Mouse (Mus musculus): ENCODE data around the gene Kcnj9.
A peak's percentile ranks its signal among the peaks of the same experiment; 100 is the strongest.

Kcnj9 gene

DNA sequence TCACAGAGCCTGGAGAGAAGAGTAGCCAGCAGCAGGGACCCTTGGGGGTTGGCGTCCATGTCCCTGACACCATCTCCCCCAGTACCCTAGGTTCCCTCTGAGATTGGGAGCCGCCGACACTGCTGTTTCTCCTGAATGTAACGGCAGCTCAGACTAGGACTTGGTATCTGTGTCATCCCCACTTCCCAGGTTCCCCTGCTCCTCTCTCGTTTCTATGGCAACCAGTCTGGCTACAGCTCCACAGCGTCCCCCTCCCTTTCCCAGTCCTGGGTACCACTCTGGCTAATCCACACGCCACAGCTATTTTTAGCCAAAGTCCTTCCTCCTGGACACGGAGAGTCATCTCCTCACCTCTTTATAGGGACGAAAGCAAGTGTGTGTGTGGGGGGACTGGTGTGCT, at the start of gene Kcnj9:
Gene Kcnj9 (minus strand): TSS at position 188 of the 400 bp plus-strand sequence.
- peak; percentile 99 for DNase-seq (ENCODE audit: low read depth, low spot score)

DNA sequence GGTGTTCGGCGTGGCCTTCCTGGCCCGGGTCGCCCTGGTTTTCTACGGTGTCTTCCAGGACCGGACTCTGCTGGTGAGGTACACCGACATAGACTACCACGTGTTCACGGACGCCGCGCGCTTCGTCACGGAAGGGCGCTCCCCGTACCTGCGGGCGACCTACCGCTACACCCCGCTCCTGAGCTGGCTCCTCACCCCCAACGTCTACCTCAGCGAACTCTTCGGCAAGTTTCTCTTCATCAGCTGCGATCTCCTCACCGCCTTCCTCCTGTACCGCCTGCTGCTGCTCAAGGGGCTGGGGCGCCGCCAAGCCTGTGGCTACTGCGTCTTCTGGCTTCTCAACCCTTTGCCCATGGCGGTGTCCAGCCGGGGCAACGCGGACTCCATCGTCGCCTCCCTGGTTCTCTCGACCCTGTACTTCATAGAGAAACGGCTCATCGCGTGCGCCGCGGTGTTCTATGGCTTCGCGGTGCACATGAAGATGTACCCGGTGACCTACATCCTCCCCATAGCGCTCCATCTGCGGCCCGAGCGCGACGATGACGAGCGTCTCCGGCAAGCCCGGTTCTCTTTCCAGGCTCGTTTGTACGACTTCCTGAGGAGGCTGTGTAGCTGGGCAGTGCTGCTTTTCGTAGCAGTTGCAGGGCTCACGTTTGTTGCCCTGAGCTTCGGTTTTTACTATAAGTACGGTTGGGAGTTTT, 47.8 kb upstream of the Kcnj9 start:
- DNase-seq (ENCODE audit: low read depth, low spot score): peak; percentile 46

DNA sequence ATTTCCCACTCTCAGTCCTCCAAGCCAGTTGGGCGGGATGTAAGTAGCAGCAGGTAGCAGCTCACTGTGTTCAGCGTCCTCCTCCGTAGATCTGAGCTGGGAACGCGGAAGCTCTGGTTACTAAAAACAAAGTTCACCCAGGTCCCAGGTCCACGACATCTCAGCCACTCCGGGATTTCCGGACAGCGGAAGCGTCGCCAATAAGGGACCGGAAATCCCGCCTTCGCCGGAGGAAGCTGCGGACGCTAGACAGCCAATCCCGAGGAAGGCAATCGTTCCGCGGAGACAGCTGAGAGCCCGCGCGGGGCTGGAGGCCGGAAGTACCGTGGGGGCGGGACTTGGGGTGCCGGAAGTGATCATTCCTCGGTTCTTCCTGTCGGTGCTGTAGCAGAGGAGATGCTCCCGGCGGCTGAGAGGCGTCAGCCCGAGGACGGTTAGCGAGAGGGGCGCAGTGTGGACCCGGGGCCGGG, 47.1 kb upstream of the Kcnj9 start, which contains the start of gene Pigm:
Gene Pigm (plus strand): TSS at position 349 of the 470 bp plus-strand sequence.
- DNase-seq (ENCODE audit: low read depth, low spot score): peak; percentile 99

DNA sequence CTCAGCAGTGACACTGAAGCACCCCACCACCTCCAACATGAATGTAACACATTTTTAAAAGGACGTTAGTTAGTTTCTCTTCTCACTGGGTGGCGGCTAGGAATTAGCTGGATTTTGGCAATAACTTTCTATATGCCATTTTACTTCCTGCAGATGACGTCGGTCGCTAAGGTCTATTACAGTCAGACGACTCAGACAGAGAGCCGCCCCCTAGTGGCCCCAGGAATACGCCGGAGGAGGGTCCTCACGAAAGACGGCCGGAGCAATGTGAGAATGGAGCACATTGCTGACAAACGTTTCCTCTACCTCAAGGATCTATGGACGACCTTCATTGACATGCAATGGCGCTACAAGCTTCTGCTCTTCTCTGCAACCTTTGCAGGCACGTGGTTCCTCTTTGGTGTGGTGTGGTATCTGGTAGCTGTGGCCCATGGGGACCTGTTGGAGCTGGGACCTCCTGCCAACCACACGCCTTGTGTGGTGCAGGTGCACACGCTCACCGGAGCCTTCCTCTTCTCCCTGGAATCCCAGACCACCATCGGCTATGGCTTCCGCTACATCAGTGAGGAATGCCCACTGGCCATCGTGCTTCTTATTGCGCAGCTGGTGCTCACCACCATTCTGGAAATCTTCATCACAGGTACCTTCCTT, 39.8 kb upstream of the Kcnj9 start:
- DNase-seq (ENCODE audit: low read depth, low spot score): peak; percentile 34

DNA sequence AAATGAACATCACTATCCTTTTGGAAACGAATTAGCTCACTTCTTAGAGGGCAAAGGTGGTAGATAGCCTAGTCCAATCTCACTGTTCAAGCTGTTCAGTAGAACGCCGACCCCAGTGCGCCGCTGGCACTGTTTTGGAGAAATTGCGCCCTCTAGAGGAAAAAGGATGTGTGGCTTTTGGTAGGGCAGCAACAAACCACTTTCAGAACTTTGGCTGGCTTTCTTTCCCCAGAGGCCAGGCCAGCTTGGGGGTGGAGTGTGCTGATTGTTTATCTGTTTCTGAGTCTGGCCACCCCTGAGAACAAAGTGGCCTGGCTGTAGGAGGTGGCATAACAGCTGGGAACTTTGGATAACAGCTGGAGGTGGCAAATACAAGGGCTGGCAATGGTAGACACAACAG, 35.6 kb upstream of the Kcnj9 start:
- peak; percentile 81 for DNase-seq (ENCODE audit: low read depth, low spot score)

DNA sequence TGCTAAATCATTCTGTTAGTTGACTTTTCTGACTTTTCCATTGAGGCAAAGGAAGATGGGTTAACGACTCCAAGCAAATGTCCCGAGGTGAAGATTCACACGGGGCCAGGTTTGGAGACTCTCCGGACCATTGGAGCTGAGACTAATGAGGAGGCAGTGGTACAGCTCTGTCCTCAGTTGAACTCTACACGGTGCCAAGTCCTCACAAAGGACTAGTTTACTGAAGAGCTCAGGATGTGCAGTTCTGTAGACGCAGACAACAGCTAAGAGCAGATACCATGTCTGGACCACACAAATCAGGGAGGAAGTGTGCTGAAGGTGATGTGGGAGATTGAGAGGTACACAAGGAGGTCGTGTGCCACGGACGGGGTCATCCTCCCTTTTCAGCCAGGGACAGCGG, 29.2 kb upstream of the Kcnj9 start:
- peak; percentile 61 for DNase-seq (ENCODE audit: low read depth, low spot score)

DNA sequence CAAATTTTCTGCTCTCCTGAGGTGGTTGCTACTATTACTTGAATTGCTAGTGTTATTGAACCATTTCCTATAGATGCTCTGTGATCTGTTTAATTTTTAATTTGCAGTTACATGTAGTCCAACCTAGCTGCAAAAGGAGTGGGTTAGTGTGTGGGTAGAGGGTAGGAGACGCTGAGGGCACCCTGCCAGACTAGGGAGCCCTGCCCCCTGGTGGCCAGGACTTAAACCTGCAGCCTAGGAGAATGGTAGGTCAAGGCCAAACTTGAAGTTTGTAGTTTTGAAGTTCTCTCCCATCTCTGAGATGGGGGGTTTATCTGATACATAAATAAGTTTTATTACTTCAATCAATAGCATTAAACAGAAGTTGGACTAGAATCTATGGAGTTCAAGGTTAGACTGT, 28.4 kb upstream of the Kcnj9 start:
- peak; percentile 75 for DNase-seq (ENCODE audit: low read depth, low spot score)

DNA sequence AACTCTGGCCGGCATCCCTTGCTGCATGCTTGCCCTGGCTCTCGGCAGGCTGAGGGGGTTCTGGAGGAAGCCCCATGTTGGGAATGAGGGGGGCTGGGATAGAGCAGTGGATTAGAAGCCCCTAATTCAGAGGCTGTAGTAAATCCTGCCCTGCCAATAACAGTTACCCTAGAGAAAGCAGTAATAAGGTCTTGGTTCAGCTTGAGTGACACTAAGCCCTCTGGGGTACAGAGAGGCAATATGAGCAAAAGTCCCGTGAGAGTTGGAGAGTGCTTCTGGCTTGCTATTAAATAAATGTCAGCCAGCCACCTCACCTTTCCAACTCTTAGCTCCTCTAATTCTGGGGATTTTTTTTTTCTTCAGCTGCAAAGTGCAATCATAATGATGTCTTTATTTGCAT, 26.2 kb upstream of the Kcnj9 start:
- DNase-seq (ENCODE audit: low read depth, low spot score): no peak

DNA sequence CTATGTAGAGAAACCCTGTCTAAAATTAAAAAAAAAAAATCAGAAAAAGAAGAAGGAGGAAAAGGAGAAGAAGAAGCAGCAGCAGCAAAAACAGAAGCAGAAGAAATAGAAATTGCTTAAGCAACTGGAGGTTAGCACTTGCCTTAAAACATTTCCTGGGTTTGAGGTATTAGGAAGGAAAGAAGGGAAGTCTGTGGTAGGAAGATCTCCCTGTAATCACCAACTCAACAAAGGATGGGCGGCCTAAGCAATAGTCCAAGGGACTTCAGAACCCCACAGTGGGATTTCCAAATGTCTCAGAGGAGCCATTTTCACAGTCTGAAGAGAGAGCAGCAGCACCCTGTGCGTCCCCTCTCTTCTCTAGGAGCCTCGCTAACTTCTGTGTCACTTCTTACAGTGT, 23.3 kb upstream of the Kcnj9 start:
- DNase-seq (ENCODE audit: low read depth, low spot score): no peak

DNA sequence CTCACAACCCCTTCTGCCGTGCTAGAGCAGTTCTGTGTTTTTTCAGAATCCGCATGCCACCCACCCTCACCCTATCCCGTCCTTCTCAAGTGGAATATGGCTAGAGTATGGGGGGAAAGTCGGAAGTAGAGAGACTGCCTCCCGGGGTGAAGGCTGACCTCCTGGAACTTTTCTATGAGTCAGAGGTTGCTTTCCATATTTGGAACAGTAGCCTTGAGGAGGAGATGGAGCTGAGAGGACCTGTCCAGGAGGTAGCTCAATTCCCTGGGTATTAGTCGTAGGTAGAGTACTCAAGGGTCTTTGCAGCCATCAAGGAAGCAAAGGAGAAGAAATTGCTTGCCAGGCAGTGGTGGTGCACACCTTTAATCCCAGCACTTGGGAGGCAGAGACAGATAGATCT, 22.9 kb upstream of the Kcnj9 start:
- DNase-seq (ENCODE audit: low read depth, low spot score): no peak

DNA sequence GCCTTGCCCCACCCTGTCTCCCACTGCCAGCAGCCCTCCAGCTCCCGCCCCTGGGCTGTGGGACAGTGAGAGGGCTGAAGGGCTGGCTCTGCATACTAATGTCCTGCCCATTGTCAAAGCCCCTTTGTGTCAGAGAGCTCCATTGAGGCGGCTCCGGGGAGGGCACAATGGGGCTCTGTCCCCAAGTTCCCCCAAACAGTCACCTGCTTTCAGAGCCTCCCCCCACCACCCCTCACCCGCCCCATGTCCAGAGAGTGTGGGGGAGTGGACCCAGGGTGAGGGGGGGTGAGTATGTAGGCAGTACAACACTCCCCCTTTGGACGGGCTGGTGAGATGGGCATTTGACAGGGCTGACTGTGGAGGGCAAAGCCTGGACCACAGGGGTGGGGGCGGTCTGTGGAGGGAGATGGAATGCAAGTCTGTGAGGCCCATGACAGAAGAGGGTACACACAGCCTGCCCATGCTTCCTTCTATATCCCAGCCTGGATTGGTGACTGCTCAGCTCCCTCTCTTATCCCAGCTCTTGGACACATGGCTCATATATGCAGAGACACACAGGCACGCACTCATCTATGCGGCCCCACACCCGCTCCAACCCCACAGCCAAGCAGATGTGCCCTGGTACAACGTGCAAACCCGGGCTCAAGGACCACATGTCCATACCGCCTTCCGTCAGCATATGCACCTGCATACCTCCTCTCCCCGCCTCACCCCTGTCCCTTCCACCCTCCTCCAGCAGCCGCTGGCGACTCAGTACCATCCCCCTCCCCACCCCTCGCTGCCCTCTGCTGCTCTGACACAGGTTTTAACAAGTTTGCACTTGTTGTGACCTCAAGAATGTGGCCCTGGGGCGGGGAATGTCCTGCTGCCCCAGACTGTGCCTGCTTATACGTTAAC, 21.0 kb upstream of the Kcnj9 start:
- DNase-seq (ENCODE audit: low read depth, low spot score): peak; percentile 94

DNA sequence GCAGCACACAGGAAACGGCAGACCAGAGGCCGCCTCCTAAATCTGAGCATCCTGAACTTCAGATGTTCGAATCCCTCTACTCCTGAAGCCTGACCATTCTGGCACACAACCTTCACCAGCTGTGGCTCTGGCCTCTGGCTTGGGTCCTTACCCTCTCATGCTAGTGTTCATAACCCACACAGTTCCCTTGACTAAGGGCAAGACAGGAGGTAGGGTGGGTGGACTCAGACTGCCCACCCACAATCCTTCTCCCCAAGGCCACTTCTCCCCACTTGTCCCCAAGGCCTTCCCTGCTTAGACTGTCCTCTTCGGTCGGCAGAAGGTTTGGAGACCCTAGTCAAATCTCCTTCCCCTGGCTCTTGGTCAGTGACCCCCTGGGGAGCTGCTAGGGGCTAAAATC, 20.4 kb upstream of the Kcnj9 start:
- no peak for DNase-seq (ENCODE audit: low read depth, low spot score)

DNA sequence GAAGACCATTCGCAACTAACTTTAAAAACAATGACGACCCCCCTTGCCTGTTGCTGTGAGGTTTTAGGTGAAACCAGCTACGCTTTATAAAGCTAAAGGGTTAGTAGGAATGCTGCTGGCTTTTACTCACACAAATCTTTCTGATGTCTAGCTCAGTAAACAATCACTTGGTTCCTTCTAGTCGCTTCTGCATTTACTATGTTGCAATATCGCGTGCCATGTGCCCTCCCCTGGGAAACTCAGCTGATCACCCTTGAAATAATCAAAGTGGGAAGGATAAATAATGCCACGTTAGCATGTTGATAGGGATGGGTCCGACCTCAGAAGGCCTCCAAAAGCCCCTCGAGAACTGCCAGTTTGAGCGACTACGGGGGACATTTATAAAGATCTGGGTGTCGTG, 18.3 kb upstream of the Kcnj9 start:
- DNase-seq (ENCODE audit: low read depth, low spot score): no peak

DNA sequence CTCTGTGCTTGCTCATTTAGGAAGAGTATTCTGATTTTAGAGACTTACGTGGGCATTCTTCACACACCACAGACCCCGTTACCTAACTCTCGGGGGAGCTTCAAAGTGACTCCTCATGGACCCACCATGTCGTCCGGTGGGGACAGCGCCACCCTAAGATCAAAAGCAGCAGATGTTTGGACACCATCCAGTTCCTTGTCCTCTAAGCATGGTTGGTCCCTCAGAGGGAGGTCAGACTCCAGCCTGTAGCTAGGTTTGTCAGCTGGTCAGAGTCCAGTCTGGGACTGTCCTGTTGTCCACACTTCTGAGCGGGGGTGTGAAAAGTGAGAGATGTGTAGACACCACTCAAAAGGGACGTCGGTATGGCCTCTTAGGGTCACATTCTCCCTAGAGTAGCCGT, 17.6 kb upstream of the Kcnj9 start:
- DNase-seq (ENCODE audit: low read depth, low spot score): peak; percentile 65

DNA sequence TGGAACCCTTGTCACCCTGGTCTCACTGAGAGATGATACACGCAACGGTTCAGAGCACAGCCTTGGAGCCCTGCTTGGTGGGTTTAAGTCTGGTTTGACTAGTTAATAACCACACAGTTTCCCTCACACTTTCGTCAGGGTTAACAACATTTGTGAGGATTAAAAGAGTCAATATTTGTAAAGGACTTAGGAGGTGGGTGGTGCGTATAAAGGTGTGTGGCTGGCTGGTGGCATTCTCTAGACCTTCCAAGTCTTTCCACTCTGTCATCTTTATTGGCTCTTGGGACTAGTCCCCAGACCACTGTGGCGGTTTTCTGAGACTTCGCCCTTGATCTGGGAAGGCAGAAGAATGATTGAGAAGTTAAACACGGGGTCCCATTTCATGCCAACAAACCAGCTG, 15.7 kb upstream of the Kcnj9 start:
- no peak for DNase-seq (ENCODE audit: low read depth, low spot score)

DNA sequence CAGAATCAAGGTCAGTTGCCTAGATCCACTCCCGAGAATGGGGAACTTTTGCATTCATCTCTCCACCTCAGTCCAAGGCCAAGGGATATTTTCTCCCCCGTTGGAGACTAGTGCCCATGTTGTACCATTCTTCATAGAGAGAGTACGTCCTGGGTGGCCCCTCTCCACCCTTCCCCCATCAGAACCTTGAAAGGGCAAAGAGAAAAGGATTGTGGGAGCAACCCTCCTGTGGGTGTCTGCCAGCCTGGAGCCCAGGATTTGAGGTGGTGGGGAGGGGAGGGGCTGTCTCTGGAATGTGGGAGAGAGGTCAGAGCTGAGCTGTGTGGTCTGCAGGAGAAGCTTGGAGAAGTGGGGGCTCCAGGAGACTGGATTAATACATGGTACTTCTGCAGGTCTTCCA, 14.8 kb upstream of the Kcnj9 start:
- DNase-seq (ENCODE audit: low read depth, low spot score): no peak

DNA sequence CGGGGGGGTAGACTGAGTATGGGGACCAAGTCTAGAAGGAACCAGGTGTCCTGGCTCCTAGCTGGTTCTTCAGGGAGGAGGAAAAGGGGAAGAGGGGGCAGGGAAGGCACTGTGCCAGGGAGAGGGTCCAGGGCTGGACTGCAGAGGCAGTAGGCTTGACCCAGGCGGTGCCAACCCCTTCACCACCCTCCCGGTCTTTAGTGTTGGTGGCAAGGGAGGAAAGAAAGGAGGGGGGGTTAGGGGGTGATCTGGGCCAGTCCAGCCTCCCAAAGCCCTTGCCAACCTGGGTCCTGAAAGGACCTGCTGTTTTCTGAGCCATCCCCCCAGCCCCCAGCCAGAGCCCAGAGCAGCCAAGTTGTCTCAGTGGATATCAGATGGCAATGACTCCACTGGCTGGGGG, 13.6 kb upstream of the Kcnj9 start:
- DNase-seq (ENCODE audit: low read depth, low spot score): peak; percentile 93

DNA sequence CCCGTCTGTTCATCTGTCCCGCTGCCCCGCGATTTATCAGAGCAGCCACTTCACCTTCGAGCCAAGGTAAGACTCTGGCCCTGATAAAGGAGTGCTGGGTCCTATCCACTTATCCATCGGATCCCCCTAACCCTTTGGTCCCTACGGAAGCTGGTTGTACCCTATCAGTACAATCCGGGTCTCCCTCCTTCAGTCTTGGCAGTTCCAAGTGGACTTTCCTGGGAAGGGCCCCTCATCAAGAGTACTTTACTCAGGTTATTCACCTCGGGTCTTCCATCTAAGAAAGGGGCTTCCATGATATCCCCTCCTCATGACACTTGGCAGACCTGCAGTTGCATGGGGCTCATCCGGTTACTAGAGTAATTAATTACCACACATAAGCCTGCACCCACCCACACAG, 12.3 kb upstream of the Kcnj9 start:
- no peak for DNase-seq (ENCODE audit: low read depth, low spot score)

DNA sequence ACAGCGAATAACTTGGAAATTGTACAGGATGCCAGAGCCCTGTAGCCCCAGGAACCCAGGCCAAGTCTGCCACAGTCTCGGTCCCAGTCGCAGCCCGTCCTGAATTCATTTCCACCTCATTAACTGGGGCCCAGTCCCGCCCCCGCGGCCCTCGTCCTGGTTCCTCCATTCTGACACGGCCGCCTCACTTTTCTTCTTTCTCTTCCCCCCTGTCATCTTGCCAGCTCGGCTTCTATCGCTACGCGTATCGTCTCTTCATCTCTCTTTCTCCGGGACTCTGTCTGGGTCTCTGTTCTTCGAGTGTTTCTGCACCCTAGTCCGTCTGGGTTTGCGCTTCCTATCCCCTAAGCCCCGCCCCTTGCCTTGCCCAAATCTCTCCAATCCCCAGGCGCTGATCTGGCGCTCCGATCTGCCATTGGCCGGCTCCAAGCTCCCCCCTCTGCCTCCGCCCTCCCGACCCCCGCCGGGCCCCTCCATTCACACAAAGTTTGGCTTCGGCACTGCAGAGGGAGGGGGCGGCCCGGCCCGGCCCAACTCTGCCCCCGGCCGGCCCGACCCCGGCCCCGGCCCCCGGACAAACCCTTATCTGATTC, 11.7 kb upstream of the Kcnj9 start, which contains the start of gene Kcnj10:
Gene Kcnj10 (plus strand): TSS at position 482 of the 593 bp plus-strand sequence.
- DNase-seq (ENCODE audit: low read depth, low spot score): peak; percentile 95

DNA sequence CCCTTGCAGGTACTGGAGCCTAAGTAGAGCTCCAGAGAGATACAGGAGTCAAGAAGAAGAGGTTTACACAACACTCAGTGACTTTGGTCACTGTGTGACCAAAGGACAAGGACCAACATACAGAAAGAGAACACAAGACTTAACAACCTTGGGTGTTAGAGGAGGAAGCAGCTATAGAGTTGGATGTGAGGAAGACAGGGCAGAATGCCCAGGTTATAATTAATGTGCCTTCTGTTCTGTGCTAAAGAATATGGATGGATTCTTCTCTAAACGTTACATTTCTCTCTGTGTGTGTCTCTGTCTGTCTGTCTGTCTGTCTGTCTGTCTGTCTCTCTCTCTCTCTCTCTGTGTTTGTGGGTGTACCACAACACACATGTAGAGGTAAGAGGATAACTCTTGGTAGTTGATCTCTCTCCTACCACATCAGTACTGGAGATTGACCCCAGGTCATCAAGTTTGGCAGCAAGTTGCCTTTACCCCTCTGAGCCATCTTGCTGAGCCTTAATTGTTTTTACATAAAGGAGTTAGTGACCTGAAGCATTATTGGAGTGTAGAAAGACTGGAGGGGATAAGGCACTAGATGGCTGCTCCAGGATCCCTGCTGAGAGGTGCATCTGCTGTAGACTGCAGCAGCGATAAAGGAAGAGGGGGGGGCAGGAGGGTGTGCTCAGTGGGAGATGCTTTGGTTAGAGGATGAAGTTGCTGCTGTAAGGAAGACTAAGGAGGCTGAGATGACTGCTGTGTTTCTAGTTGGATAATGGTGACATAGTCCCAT, 8.5 kb upstream of the Kcnj9 start:
- DNase-seq (ENCODE audit: low read depth, low spot score): peak; percentile 88

DNA sequence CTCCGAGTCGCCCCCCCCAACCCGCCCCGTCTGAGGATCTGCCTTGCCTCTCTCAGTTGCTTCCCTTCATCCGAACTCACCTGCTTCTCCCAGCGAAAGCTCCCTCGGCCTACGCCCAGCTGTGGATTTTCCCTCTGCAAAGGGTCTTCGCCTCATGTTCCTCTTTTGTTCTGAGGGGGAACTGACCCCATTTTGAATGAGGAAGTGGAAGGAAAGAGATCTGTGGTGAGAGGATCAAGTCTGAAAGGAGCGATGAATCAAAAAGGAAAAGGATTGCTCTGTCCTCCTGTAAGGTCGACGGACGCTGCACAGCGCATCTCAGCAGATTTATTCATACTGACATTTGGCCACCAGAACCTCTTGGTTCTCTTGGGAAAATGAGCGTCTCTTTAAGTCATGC, 6.7 kb upstream of the Kcnj9 start:
- DNase-seq (ENCODE audit: low read depth, low spot score): no peak

Data from brain, adult 2 months (tissue).